Mouse (Mus musculus) MEL (cell line): ENCODE results near the gene Ints5.

Experiments
- CHD1 ChIP-seq: IDR thresholded peaks from 2 replicates; pipeline ENCODE4 v1.6.1; 2012; ENCODE audit warnings: low read depth, mild to moderate bottlenecking, inconsistent platforms, low read length, improper control_type of control experiment
- CTCF ChIP-seq, 3 experiments: IDR thresholded peaks in 2 of 3; conservative IDR thresholded peaks in 1 of 3; 2 replicates each; pipeline ENCODE4 v1.5.1; 2011 to 2012; ENCODE audit warnings: low read length in 3 of 3, low read depth in 2 of 3, mild to moderate bottlenecking in 2 of 3, improper control_type of control experiment in 1 of 3, inconsistent platforms in 1 of 3, mixed read lengths in 1 of 3, moderate library complexity in 1 of 3; ENCODE audit not compliant: control insufficient read depth in 1 of 3, insufficient read depth in 1 of 3, poor library complexity in 1 of 3, severe bottlenecking in 1 of 3
- EP300 ChIP-seq, 2 experiments: IDR thresholded peaks; 2 replicates each; pipeline ENCODE4 v1.6.1; 2011; ENCODE audit warnings: improper control_type of control experiment in 2 of 2, low read length in 2 of 2, low read depth in 1 of 2, mild to moderate bottlenecking in 1 of 2
- GATA1 ChIP-seq: IDR thresholded peaks from 2 replicates; pipeline ENCODE4 v1.6.1; 2011; ENCODE audit warnings: low read depth, low read length, improper control_type of control experiment
- MAFK ChIP-seq: IDR thresholded peaks from 2 replicates; pipeline ENCODE4 v1.6.1; 2011; ENCODE audit warnings: low read depth, mild to moderate bottlenecking, low read length, improper control_type of control experiment, borderline replicate concordance
- MEF2A ChIP-seq: IDR thresholded peaks from 2 replicates; pipeline ENCODE4 v1.6.1; 2014; ENCODE audit warnings: low read depth, mild to moderate bottlenecking, inconsistent platforms, low read length, improper control_type of control experiment; ENCODE audit not compliant: poor library complexity, insufficient replicate concordance, severe bottlenecking; ENCODE audit errors: extremely low read depth
- MYB ChIP-seq: IDR thresholded peaks from 2 replicates; pipeline ENCODE4 v1.6.1; 2011; ENCODE audit warnings: mild to moderate bottlenecking, low read depth, low read length, improper control_type of control experiment
- MYC ChIP-seq: IDR thresholded peaks from 2 replicates; pipeline ENCODE4 v1.6.1; 2011; ENCODE audit warnings: low read depth, mild to moderate bottlenecking, low read length, improper control_type of control experiment, moderate library complexity
- POLR2A ChIP-seq, 2 experiments: IDR thresholded peaks; 2 replicates each; pipeline ENCODE4 v1.6.1; 2011 to 2012; ENCODE audit warnings: low read length in 2 of 2, mild to moderate bottlenecking in 2 of 2, control low read depth in 1 of 2, improper control_type of control experiment in 1 of 2, low read depth in 1 of 2, moderate library complexity in 1 of 2; ENCODE audit not compliant: control insufficient read depth in 1 of 2, insufficient read depth in 1 of 2, poor library complexity in 1 of 2
- RAD21 ChIP-seq: IDR thresholded peaks from 2 replicates; pipeline ENCODE4 v1.6.1; 2011; ENCODE audit warnings: mild to moderate bottlenecking, low read depth, low read length, improper control_type of control experiment
- RCOR1 ChIP-seq: IDR thresholded peaks from 2 replicates; pipeline ENCODE4 v1.6.1; 2012; ENCODE audit warnings: low read depth, mild to moderate bottlenecking, inconsistent platforms, low read length, improper control_type of control experiment
- SIN3A ChIP-seq: IDR thresholded peaks from 2 replicates; pipeline ENCODE4 v1.6.1; 2012; ENCODE audit warnings: low read length, improper control_type of control experiment, inconsistent platforms

- TF ChIP-seq RAD21 (no peak), CHD1 (no peak), MAFK (no peak), GATA1 (no peak), RCOR1 (no peak), CTCF (IDR thresholded peaks at IDR 0.05 in 2 of 3, conservative IDR thresholded peaks at IDR 0.05 in 1 of 3; ENCODE audit: control insufficient read depth in 1 of 3, insufficient read depth in 1 of 3, low read depth in 2 of 3, low read length in 3 of 3, poor library complexity in 1 of 3, severe bottlenecking in 1 of 3) (no peak), MEF2A (peak; percentile 62; the same call in 1 of the 2 replicates), POLR2A (IDR thresholded peaks at IDR 0.05; ENCODE audit: control insufficient read depth in 1 of 2, insufficient read depth in 1 of 2, low read depth in 1 of 2, low read length in 2 of 2, poor library complexity in 1 of 2) (peak; percentile 67 to 89; a peak in 3 of 4 replicates), EP300 (IDR thresholded peaks at IDR 0.05; ENCODE audit: low read depth in 1 of 2, low read length in 2 of 2) (peak in 1 of 2 experiments; percentile 59; a peak in 2 of 4 replicates), MYC (peak; percentile 83), SIN3A (peak; percentile 99), MYB (peak; percentile 38; the same call in 1 of the 2 replicates)
Measured at GRCm38 (mm10) chr19:8871267-8872186, 21.3 kb upstream of the Ints5 start, which contains the start of gene Ubxn1.
